Mouse (Mus musculus) lung, adult 18-20 months (tissue): ENCODE data around the gene Gm21958.
A peak's percentile ranks its signal among the peaks of the same experiment; 100 is the strongest.
"Not testable (repeated sequence)": the region's sequence is repeated elsewhere in the genome, so short reads cannot be mapped to it uniquely, and the experiment has no call there.

Source experiments
- DNase-seq, 2 experiments: peaks; one replicate each; pipeline ENCODE4 v3.0.0; 2022; ENCODE audit warnings: mixed read lengths in 2 of 2

The Gm21958 gene

GRCm38 (mm10) chr3:54718947-54719346 is 4.8 kb upstream of the Gm21958 start:
- peak in 1 of 2 experiments; percentile 32 for DNase-seq

GRCm38 (mm10) chr3:54717348-54717747 is 3.2 kb upstream of the Gm21958 start:
- DNase-seq: no peak

GRCm38 (mm10) chr3:54715461-54715860 is 1.3 kb upstream of the Gm21958 start:
- DNase-seq: no peak

GRCm38 (mm10) chr3:54708972-54709371 is 5.2 kb downstream of the Gm21958 start:
- DNase-seq: peak; percentile 26 to 35

- DNase-seq: not testable (repeated sequence)
Measured at GRCm38 (mm10) chr3:54704106-54704505, 10.0 kb downstream of the Gm21958 start.

- DNase-seq: no peak
Measured at GRCm38 (mm10) chr3:54699759-54700301, 14.3 kb downstream of the Gm21958 start.

GRCm38 (mm10) chr3:54693056-54693415 is 21.1 kb downstream of the Gm21958 start:
- DNase-seq: no peak

GRCm38 (mm10) chr3:54692202-54693055 is 21.7 kb downstream of the Gm21958 start, which contains the start of gene Supt20:
Gene Supt20 (plus strand): TSS chr3:54692807.
- peak; percentile 94 for DNase-seq

GRCm38 (mm10) chr3:54689091-54689490 is 25.1 kb downstream of the Gm21958 start:
- DNase-seq: no peak

- peak in 1 of 2 experiments; percentile 38 for DNase-seq
Measured at GRCm38 (mm10) chr3:54687245-54687644, 26.9 kb downstream of the Gm21958 start.

GRCm38 (mm10) chr3:54685202-54685601 is 29.0 kb downstream of the Gm21958 start:
- no peak for DNase-seq

GRCm38 (mm10) chr3:54681310-54682204 is 32.6 kb downstream of the Gm21958 start:
- DNase-seq: no peak

- no peak for DNase-seq
Measured at GRCm38 (mm10) chr3:54676818-54677217, 37.3 kb downstream of the Gm21958 start.

- DNase-seq: peak in 1 of 2 experiments; percentile 12
Measured at GRCm38 (mm10) chr3:54672557-54673529, 41.3 kb downstream of the Gm21958 start.

GRCm38 (mm10) chr3:54672111-54672510 is 42.0 kb downstream of the Gm21958 start:
- DNase-seq: no peak

GRCm38 (mm10) chr3:54669559-54669958 is 44.6 kb downstream of the Gm21958 start:
- no peak for DNase-seq

- no peak for DNase-seq
Measured at GRCm38 (mm10) chr3:54668722-54669121, 45.4 kb downstream of the Gm21958 start.

GRCm38 (mm10) chr3:54668141-54668540 is 46.0 kb downstream of the Gm21958 start:
- no peak for DNase-seq
